Mouse (Mus musculus): ENCODE results near the gene Zp1. TPM values are rescaled to one million over a fixed set of nuclear protein-coding genes. Genes with fewer than 3 reads are reported as not detected.

Zp1 gene
- total and polyA plus RNA-seq, 2 experiments, result not detected

DNA sequence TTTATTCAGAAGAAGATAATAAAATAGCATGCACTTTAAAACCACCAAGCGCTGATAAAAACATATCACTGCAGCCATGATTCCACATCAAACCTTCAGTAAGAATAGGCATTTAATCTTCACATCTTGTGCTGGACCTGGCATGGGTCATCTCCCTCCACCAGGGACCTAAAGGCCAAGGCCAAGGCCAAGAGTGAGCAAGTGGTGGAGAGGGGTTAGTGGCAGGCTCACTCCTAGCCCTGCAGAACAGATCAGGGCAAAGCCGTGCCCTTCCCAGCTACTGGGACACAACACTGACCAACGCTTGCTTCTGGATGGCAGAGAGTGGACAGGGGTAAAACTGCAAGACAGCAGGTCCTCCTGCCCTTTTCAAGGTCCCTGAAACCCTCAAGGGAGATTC lies 49.8 kb downstream of the Zp1 start:
- 95% methylated on average over 3 of the region's 3 CpGs for whole genome bisulfite sequencing
- Histone ChIP-seq H3K4me3 (ENCODE audit: insufficient read depth, low read depth, low read length) (no peak overlapping the region), H3K36me3 (ENCODE audit: control insufficient read depth, insufficient read depth, low read length) (peaks cover 17% of the 10 kb centered on the region), H3K4me1 (ENCODE audit: control insufficient read depth, insufficient read depth, low read length) (no peaks in the 10 kb centered on the region), H3K79me2 (ENCODE audit: control insufficient read depth, insufficient read depth, low read length) (no peaks in the 10 kb centered on the region), H3K27ac (replicated peaks; ENCODE audit: insufficient read depth, low read depth, low read length) (no peak overlapping the region), H3K9ac (ENCODE audit: low read depth, low read length) (no peak overlapping the region), H3K27me3 (ENCODE audit: control insufficient read depth, insufficient read depth, low read length) (no peaks in the 10 kb centered on the region)
- TF ChIP-seq CTCF (IDR thresholded peaks at IDR 0.05; ENCODE audit: low read depth, low read length) (no peak), POLR2A (IDR thresholded peaks at IDR 0.05; ENCODE audit: extremely low read depth, insufficient read depth, low read length) (no peak)
- DNase-seq (ENCODE audit: extremely low read depth, low read depth, low spot score), result no peak

DNA sequence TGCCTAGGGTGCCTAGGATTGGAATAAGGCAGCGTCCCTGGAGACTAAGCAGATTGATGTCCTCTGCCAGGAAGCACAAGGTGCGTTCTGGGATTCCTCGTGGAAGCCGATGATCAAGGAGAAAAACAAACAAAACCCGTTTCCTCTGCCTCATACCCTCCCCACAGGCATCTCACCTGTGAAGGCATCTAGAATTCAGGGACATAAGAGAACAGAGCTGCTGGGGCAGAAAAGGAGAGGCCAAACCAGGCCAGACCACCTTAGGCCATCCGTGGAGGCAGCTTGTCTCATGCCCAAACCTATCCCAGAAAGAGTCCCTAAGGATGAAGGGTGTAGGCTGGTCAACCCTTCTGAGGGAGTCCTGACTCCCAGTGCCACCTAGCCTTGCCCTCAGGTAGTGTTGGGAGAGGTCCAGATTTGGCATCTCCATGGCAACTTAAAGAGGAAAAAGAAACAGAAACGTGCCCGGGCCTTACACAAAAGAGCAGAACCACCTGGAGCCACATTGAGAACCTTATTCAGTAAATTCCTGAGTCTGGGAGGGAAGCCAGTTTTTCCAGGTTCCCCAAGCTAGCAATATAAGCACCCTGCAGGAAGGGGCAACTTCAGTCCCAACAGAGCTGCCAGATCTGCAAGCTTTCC lies 50.4 kb downstream of the Zp1 start, which contains the start of gene Tmem132a:
Gene Tmem132a (minus strand): TSS at position 55 of the 642 bp plus-strand sequence.
- 10% methylated on average over 8 of the region's 8 CpGs for WGBS
- Histone ChIP-seq H3K4me1 (ENCODE audit: control insufficient read depth, insufficient read depth, low read length) (no peaks in the 10 kb centered on the region), H3K9ac (ENCODE audit: low read depth, low read length) (peak within 1 kb of the TSS; percentile 61), H3K36me3 (ENCODE audit: control insufficient read depth, insufficient read depth, low read length) (peaks cover 17% of the 10 kb centered on the region), H3K4me3 (ENCODE audit: insufficient read depth, low read depth, low read length) (peak within 1 kb of the TSS; percentile 68), H3K79me2 (ENCODE audit: control insufficient read depth, insufficient read depth, low read length) (no peaks in the 10 kb centered on the region), H3K27ac (replicated peaks; ENCODE audit: insufficient read depth, low read depth, low read length) (no peak within 1 kb of the TSS), H3K27me3 (ENCODE audit: control insufficient read depth, insufficient read depth, low read length) (no peaks in the 10 kb centered on the region)
- no peak for DNase-seq (ENCODE audit: extremely low read depth, low read depth, low spot score)
- TF ChIP-seq CTCF (IDR thresholded peaks at IDR 0.05; ENCODE audit: low read depth, low read length) (no peak), POLR2A (IDR thresholded peaks at IDR 0.05; ENCODE audit: extremely low read depth, insufficient read depth, low read length) (no peak)

DNA sequence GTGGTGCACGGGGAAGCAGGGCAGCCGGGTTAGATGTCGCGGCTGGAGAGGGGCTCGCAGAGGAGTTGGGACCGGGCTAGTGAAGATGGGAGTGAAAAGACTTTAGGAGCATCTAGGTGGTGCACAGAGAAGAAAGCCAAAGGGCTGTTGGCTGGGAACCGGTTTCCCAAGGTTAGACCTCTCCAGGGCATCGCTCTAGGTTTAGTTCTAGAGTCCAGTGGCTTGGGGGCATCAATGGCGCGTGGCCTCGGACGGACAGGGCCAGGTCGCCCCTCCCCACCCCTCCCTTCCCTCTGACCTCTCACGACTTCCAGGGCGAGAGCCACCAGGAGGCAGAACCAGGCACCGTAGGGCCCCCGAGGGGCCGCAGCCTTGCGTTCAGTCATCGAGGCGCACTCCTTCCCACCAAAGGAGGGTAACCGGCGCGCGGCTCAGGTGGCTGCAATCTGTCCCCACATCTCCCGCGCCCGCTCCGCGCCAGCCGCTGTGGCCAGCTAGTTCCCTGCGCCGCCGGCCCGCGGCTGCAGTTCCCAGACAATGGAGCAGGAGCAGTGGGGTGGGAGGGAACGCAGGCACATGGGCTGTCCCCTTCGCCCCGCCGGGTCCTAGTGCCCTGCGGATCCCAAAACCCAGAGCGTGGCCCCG lies 51.1 kb downstream of the Zp1 start:
- Histone ChIP-seq H3K27ac (replicated peaks; ENCODE audit: insufficient read depth, low read depth, low read length) (no peak overlapping the region), H3K9ac (ENCODE audit: low read depth, low read length) (peak overlapping the region; percentile 61), H3K36me3 (ENCODE audit: control insufficient read depth, insufficient read depth, low read length) (peaks cover 17% of the 10 kb centered on the region), H3K4me3 (ENCODE audit: insufficient read depth, low read depth, low read length) (peak overlapping the region; percentile 68), H3K4me1 (ENCODE audit: control insufficient read depth, insufficient read depth, low read length) (no peaks in the 10 kb centered on the region), H3K27me3 (ENCODE audit: control insufficient read depth, insufficient read depth, low read length) (no peaks in the 10 kb centered on the region), H3K79me2 (ENCODE audit: control insufficient read depth, insufficient read depth, low read length) (no peaks in the 10 kb centered on the region)
- DNase-seq (ENCODE audit: extremely low read depth, low read depth, low spot score), result peak; percentile 20
- 2% methylated on average over 43 of the region's 43 CpGs for WGBS
- TF ChIP-seq CTCF (IDR thresholded peaks at IDR 0.05; ENCODE audit: low read depth, low read length) (no peak), POLR2A (IDR thresholded peaks at IDR 0.05; ENCODE audit: extremely low read depth, insufficient read depth, low read length) (0 out of 2 replicates have a peak, but pooled peaks have one; percentile 9)

DNA sequence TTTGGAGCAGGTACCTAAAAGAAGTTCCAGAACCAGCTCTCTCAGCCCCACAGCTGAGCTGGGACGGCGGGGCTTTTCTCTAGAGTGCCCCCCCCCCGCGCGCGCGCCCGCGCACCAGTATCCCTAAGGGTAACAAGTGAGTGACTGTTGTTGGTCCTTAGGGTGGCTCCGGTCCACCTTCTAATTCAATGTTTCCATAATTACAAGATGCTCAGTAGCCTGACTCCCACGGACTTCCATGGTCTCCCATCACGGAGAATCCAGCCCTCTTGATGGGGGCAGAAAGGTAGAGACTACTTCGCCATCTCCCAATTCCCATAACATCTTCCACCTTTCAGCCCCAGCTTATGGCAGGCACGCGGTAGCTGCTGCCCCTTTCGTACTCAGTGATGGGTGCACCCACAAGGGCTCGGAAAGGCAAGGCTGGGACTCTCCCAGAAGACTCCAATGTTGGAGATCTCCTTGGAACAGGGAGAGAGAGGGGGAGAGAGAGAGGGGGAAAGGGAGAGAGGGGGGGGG lies 51.8 kb downstream of the Zp1 start:
- H3K27me3 ChIP-seq (ENCODE audit: control insufficient read depth, insufficient read depth, low read length), result no peaks in the 10 kb centered on the region
- no peaks in the 10 kb centered on the region for H3K79me2 ChIP-seq (ENCODE audit: control insufficient read depth, insufficient read depth, low read length)
- 7% methylated on average over 17 of the region's 17 CpGs for WGBS
- no peak overlapping the region for H3K4me3 ChIP-seq (ENCODE audit: insufficient read depth, low read depth, low read length)
- H3K4me1 ChIP-seq (ENCODE audit: control insufficient read depth, insufficient read depth, low read length), result no peaks in the 10 kb centered on the region
- H3K36me3 ChIP-seq (ENCODE audit: control insufficient read depth, insufficient read depth, low read length), result peaks cover 11% of the 10 kb centered on the region
- no peak overlapping the region for H3K9ac ChIP-seq (ENCODE audit: low read depth, low read length)
- no peak overlapping the region for H3K27ac ChIP-seq (replicated peaks; ENCODE audit: insufficient read depth, low read depth, low read length)
- TF ChIP-seq CTCF (IDR thresholded peaks at IDR 0.05; ENCODE audit: low read depth, low read length) (no peak), POLR2A (IDR thresholded peaks at IDR 0.05; ENCODE audit: extremely low read depth, insufficient read depth, low read length) (no peak)
- DNase-seq (ENCODE audit: extremely low read depth, low read depth, low spot score), result no peak

DNA sequence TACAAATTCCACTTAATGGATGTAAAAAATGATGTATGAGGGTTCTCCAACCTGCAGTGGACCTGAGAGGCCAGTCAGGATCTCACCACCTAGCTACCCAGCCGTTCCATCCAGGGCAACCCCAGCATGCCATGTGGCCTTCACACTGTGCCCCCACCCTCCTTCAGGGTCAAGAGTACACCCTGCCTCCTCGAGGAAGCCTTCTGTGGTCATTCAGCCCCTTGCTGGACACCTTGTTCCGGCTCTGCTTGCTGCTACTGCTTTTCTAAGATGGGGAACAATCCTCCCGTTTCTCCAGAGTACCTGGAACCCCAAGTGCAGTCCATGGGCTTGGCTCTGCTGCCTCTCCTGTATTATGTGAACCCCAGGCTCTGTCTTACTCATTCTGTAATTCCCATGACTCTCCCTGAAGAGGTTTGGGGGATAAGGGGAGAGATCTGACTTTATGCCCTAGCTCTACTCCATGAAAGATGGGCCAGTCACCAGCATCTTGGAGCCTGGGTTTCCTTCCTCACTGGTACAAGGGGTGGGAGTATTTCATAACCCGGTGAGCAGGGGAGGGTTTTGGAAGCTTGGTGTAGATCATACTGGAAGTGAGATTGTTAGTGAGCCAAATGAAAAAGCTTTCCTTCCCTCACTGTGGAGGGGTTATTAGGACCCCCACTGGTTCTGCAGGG lies 52.3 kb downstream of the Zp1 start:
- WGBS, result 44% methylated on average over 5 of the region's 5 CpGs
- H3K4me1 ChIP-seq (ENCODE audit: control insufficient read depth, insufficient read depth, low read length), result no peaks in the 10 kb centered on the region
- H3K36me3 ChIP-seq (ENCODE audit: control insufficient read depth, insufficient read depth, low read length), result peaks cover 5% of the 10 kb centered on the region
- TF ChIP-seq CTCF (IDR thresholded peaks at IDR 0.05; ENCODE audit: low read depth, low read length) (no peak), POLR2A (IDR thresholded peaks at IDR 0.05; ENCODE audit: extremely low read depth, insufficient read depth, low read length) (no peak)
- no peaks in the 10 kb centered on the region for H3K79me2 ChIP-seq (ENCODE audit: control insufficient read depth, insufficient read depth, low read length)
- H3K9ac ChIP-seq (ENCODE audit: low read depth, low read length), result no peak overlapping the region
- H3K27ac ChIP-seq (replicated peaks; ENCODE audit: insufficient read depth, low read depth, low read length), result no peak overlapping the region
- DNase-seq (ENCODE audit: extremely low read depth, low read depth, low spot score), result no peak
- no peak overlapping the region for H3K4me3 ChIP-seq (ENCODE audit: insufficient read depth, low read depth, low read length)
- no peaks in the 10 kb centered on the region for H3K27me3 ChIP-seq (ENCODE audit: control insufficient read depth, insufficient read depth, low read length)
